In the genomic region with DNA sequence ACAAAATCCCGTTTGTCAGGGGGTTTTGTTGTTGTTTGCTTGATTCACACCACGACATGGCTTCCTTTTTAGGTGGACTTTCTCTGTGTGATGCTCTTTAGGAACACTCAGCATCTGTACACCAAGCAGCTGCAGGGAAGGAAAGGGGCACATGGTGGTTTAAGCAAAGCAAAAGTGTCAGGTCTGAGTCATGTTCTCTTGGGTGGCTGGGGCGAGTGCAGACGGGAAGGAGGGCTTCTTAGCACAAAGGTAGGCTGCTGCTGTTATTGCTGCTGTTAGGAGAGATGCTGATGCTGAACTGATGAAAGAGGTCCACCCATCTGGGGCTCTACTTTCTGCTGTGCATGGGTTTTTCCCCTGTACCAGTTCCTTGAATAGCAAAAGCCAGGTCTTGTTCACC, we compare ENCODE assay signal across 27 mouse cellular contexts.
"Had no signal": no experiment of that assay in that cellular context is flagged by ENCODE, and none has a peak within 500 bp of the region (broad histone marks: within the 10 kb centered on the region; RNA-seq: fewer than 3 reads in every experiment).

No protein-coding gene starts in this region.

- H3K27ac ChIP-seq: heart, embryonic 13.5 days; heart, embryonic 15.5 days; hindbrain, embryonic 10.5 days; hindbrain, embryonic 12.5 days; hindbrain, embryonic 14.5 days; intestine, embryonic 15.5 days; layer of hippocampus, adult 2 months; left cerebral cortex, adult 2 months; limb, embryonic 10.5 days; limb, embryonic 12.5 days; liver, embryonic 13.5 days had no signal

- H3K36me3 ChIP-seq: heart, embryonic 13.5 days; heart, embryonic 15.5 days; hindbrain, embryonic 10.5 days; hindbrain, embryonic 12.5 days; intestine, embryonic 15.5 days; limb, embryonic 10.5 days; limb, embryonic 12.5 days; liver, embryonic 13.5 days had no signal

- H3K4me3 ChIP-seq: heart, embryonic 13.5 days; heart, embryonic 15.5 days; hindbrain, embryonic 10.5 days; hindbrain, embryonic 12.5 days; intestine, embryonic 15.5 days; layer of hippocampus, adult 2 months; left cerebral cortex, adult 2 months; limb, embryonic 10.5 days; limb, embryonic 12.5 days; liver, embryonic 13.5 days had no signal

- H3K9ac ChIP-seq: heart, embryonic 13.5 days; heart, embryonic 15.5 days; hindbrain, embryonic 12.5 days; hindbrain, embryonic 14.5 days; intestine, embryonic 15.5 days; limb, embryonic 12.5 days; liver, embryonic 13.5 days had no signal

- H3K27me3 ChIP-seq: heart, embryonic 13.5 days; heart, embryonic 15.5 days; hindbrain, embryonic 12.5 days; intestine, embryonic 15.5 days; limb, embryonic 12.5 days; liver, embryonic 13.5 days had no signal

- ATAC-seq: hindbrain, embryonic 16.5 days; inflammation-experienced regulatory T-cells, adult 6 months; intestine, embryonic 15.5 days; intestine, postnatal 0 days had no signal

- DNase-seq: gastrocnemius, postnatal 10 days; gastrocnemius, postnatal 25 days; heart, adult 18-20 months; heart, postnatal 14 days; heart, postnatal 36 days; kidney, adult 18-20 months; kidney, adult 8-10 months; kidney, postnatal 10 days; kidney, postnatal 25 days; kidney, postnatal 4 days; liver; liver, embryonic 13.5 days had no signal

- H3K4me1 ChIP-seq: heart, embryonic 13.5 days; heart, embryonic 15.5 days; hindbrain, embryonic 10.5 days; hindbrain, embryonic 12.5 days; intestine, embryonic 15.5 days; limb, embryonic 12.5 days; liver, embryonic 13.5 days had no signal

- H3K9me3 ChIP-seq: heart, embryonic 13.5 days; heart, embryonic 15.5 days; hindbrain, embryonic 10.5 days; hindbrain, embryonic 12.5 days; intestine, embryonic 15.5 days; limb, embryonic 10.5 days; limb, embryonic 12.5 days; liver, embryonic 13.5 days had no signal

- H3K4me2 ChIP-seq: heart, embryonic 11.5 days; heart, embryonic 13.5 days; heart, embryonic 15.5 days; hindbrain, embryonic 12.5 days; hindbrain, embryonic 14.5 days; intestine, embryonic 15.5 days; limb, embryonic 12.5 days; liver, embryonic 11.5 days; liver, embryonic 13.5 days had no signal
